Mouse (Mus musculus): Measurements from ENCODE around the gene Tmem230. TPM values are rescaled to one million over a fixed set of nuclear protein-coding genes. Genes with fewer than 3 reads are reported as not detected.

Tmem230 gene
- total RNA-seq, 2 experiments from 2014 or later = 20.4 to 22.1 TPM

DNA sequence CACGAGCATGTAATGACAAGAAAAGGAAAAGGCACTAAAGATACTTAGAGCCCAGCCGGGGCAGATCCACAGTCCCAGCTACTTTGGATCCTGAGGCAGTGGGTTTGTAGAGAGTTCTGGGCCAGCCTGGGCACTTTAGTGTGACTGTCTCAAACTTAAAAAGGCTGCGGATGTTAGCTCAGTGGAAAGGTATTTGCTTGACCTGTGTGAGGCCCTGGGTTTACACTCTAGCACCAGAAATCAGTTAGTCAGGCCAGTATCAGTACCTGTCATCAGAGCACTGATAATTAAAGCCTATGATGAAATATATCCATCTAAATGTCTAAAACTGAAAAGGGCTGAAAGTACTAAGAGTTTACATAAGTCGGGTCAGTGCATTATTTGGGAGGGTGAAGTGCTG lies 28.6 kb upstream of the Tmem230 start:
- DNase-seq = no peak
- intact Hi-C loops (cut with DNase I; ENCODE audit: low total_unique reads) = no loop called here

- intact Hi-C loops (cut with DNase I; ENCODE audit: low total_unique reads) = no loop called here
- DNase-seq = no peak
Measured at GRCm38 (mm10) chr2:132275527-132275926, 27.9 kb upstream of the Tmem230 start.

DNA sequence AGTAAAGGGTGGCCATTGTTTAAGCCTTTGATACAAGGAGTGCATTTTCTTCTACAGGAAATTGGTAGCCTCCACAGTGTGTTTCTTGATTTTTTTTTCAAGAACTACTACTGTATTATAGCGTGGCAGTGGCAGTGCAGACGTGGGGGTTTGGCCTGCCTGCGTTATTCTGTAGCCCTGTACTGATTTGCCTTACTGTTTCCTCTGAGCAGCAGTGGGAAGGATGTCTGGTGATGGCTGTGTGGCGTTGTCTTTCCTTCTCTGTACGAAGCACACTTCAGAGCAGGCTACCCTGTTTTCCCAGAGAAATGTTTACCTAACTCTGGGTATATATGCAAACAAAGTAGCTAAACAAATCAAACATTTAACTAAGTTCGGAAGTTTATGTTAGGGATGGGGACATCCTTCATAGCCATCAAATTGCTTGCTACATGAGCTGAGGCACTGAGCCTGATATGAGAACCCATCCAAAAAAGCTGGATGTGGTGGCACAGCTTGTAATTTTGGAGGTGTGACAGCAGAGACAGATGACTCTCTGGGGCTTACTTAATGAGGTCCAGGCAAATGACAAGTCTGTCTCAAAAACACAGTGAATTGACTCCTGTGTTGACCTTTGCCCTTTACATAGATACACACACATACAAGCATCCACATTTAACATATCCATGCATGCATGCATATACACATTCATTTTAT lies 25.2 kb upstream of the Tmem230 start:
- intact Hi-C loops (cut with DNase I; ENCODE audit: low total_unique reads) = no loop called here
- DNase-seq = no peak

- no peak for DNase-seq
Measured at GRCm38 (mm10) chr2:132270331-132270951, 22.8 kb upstream of the Tmem230 start.

GRCm38 (mm10) chr2:132269217-132269616 lies 21.6 kb upstream of the Tmem230 start:
- DNase-seq = no peak
- intact Hi-C loops (cut with DNase I; ENCODE audit: low total_unique reads) = no loop called here

More at GRCm38 (mm10) chr2:132270331-132270951, 22.8 kb upstream of the Tmem230 start:
- intact Hi-C loops (cut with DNase I; ENCODE audit: low total_unique reads) = no loop called here

DNA sequence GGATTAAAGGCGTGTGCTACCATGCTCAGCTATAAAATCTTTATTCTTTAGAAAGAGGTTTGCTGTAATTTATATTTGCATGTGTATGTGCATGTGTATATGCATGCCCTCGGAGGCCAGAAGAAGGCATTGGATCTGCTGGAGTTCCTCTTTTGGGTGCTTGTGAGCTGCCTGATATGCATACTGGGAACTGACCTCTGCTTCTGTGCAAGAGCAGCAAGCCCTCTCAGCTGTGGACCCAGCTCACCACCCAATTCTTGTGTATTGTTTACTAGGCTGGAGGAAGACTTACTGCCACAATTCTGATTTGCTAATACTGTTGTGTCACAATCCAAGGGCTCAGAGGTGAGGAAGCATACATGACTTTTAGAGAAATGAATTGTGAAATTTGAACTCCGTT lies 18.5 kb upstream of the Tmem230 start:
- intact Hi-C loops (cut with DNase I; ENCODE audit: low total_unique reads) = no loop called here

DNA sequence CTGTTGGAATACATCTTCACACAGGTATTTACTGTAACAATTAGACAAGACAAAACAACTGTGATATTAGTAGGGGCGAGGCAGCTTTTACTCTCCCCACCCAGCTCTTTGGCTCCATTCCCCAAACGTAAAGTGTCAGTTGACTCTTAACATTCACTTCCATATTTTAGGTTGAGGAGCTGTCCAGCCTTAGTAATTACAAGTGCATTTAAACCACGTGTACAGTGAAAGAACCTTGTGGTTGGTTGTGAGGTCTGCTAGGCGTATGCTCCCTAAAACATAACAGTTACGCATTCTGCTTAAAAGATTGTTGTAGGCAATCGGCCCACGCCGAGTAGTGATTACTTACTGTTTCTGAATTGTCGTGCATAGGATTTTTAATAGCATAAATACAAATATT lies 17.6 kb upstream of the Tmem230 start:
- intact Hi-C loops (cut with DNase I; ENCODE audit: low total_unique reads) = no loop called here

More for the DNA sequence above, 18.5 kb upstream of the Tmem230 start:
- DNase-seq = no peak

DNA sequence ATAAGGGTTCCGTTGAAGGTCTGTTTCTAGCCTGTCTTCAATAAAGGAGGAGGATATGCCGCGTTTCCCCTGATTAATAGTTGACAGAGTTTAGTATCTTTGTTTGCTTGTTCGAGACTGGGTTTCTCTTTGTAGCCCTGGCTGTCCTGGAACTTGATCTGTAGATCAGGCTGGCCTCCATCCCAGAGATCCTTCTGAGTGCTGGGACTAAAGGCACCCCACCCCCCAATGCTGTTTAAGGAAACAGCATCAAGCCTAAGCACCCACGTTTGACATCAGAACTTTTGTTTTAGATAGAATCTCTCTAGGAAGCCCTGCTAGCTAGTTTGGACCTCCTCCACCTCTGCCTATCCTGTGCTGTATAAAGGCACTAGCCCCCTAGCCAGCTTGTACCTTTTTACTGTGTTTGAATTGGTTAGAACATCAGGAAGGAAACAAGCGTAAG lies 16.7 kb upstream of the Tmem230 start:
- intact Hi-C loops (cut with DNase I; ENCODE audit: low total_unique reads) = loop anchor here (5.0 kb wide), 1 partner anchor 223 kb away; no protein-coding TSS in a partner anchor
- no peak for DNase-seq

More for the DNA sequence above, 17.6 kb upstream of the Tmem230 start:
- no peak for DNase-seq

DNA sequence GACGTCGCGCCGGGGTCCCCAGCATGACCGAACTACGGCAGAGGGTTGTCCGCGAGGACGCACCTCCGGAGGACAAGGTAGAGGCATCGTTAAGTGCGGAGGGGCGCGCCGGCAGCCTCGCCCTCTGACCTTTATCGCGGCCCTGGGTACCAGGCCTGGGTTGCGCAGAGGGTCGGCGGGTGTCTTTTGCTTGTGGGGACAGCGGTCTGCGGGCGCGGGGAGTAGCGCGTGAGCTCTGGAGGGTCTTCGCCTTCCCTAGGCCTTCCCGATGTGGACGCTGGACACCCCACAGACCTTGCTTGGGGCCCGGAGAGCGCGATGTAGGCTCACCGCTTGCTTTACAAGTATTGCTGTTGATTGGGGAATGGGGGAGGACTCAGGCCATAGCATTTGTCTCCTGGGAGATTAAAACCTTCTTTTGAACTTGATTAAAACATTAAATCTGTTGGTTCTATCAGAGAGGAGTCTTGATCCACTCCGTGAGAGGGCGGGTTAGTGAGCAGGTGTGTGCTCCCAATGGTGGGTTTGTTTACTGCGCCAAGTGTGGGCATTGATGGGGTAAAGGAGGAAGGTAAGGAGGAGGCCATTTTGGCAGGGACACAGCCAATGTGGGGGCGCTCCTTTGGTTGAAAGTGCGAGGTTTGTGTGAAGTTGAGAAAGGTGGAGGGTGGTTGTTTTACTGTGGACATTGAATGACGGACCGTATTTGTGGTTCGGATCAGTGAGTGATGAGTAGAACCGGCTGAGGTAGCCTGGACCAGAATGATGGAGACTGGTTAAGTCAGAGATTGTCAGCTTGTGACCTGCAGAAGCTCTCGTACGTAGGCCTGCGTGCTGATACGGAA lies 16.0 kb upstream of the Tmem230 start:
- DNase-seq = no peak
- intact Hi-C loops (cut with DNase I; ENCODE audit: low total_unique reads) = loop anchor here (5.0 kb wide), 1 partner anchor 224 kb away; no protein-coding TSS in a partner anchor

GRCm38 (mm10) chr2:132262879-132263398 lies 15.3 kb upstream of the Tmem230 start, which contains the start of gene Cds2:
Gene Cds2, plus strand, starts transcription at chr2:132263148.
- intact Hi-C loops (cut with DNase I; ENCODE audit: low total_unique reads) = loop anchor here (5.0 kb wide), 1 partner anchor 224 kb away; no protein-coding TSS in a partner anchor
- DNase-seq = peak; percentile 99

DNA sequence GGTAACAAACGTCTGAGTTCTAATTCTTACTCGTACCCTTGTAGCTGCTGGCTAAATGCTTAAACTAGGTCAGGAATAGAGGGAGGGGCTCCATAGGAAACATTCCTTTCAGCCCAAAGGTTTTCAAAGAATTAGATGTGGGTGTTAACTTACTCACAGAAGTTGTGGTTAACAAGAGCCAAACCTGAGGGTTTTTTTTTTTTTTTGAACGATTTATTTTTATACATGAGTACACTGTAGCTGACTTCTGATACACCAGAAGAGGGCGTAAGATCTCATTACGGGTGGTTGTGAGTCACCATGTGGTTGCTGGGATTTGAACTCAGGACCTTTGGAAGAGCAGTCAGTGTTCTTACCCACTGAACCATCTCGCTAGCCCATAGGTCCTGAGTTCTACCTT lies 14.6 kb upstream of the Tmem230 start:
- DNase-seq = no peak
- intact Hi-C loops (cut with DNase I; ENCODE audit: low total_unique reads) = loop anchor here (5.0 kb wide), 1 partner anchor 225 kb away; no protein-coding TSS in a partner anchor

GRCm38 (mm10) chr2:132260601-132261000 lies 13.0 kb upstream of the Tmem230 start:
- no peak for DNase-seq
- intact Hi-C loops (cut with DNase I; ENCODE audit: low total_unique reads) = loop anchor here (5.0 kb wide), 1 partner anchor 227 kb away; no protein-coding TSS in a partner anchor

DNA sequence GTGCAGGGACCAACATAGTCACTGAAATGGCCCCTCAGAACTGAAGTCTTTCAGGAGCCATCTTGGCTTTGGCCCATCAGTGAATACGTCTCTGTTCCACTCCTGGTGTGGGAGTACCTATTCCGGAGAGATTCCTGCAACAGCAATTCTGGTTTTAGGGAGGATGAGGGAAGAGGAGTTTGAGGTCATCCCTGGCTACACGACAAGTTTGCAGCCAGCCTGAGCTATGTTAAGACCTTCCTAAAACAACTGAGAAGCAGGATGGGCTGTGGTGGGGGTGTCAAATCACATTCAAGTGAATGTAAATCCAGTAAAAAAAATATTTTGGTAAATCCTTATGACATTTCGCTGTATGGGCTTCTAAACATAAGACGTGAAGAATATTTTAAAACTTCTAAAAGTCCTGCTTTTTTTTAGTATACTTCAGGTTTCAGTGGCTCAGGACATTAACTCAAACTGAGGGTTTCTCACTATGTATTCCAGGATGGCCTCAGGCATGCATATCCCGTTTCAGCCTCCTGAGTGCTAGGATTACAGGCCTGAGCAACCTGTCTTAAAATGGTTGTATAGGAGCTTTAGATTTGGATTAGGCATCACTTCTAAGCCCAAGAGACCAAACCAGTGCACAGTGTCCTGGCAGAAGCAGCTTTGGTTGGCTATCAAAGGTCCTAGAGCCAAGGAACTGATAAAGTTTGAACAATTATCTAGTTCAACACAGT lies 9.9 kb upstream of the Tmem230 start:
- DNase-seq = no peak
- intact Hi-C loops (cut with DNase I; ENCODE audit: low total_unique reads) = loop anchor here (5.0 kb wide), 1 partner anchor 50 kb away; no protein-coding TSS in a partner anchor

DNA sequence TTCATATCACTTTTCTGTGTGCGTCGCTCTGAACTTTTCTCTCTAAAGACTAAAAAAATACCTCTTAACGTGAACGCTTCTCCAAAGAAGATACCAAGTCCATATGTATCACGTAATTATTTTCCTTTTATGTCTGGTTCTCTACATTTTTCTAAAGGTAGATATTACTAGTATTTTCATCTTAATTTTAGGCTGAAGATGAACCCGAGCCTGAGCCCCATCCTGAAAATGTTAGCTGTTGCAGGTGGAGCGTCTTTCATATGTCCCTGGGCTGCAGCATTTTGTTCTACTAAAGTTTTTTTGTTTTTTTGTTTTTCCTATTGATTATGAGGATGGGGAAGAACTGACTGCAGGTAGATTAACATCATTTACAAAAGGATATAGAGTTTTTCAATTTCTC lies 6.0 kb upstream of the Tmem230 start:
- intact Hi-C loops (cut with DNase I; ENCODE audit: low total_unique reads) = no loop called here
- no peak for DNase-seq

- intact Hi-C loops (cut with DNase I; ENCODE audit: low total_unique reads) = no loop called here
- DNase-seq = peak; percentile 96
Measured at GRCm38 (mm10) chr2:132252542-132253528, 5.2 kb upstream of the Tmem230 start, which contains the start of gene Pcna. Gene Pcna, minus strand, starts transcription at chr2:132253314.

- no peak for DNase-seq
- intact Hi-C loops (cut with DNase I; ENCODE audit: low total_unique reads) = no loop called here
Measured at GRCm38 (mm10) chr2:132251911-132252310, 4.3 kb upstream of the Tmem230 start.

- intact Hi-C loops (cut with DNase I; ENCODE audit: low total_unique reads) = loop anchor here (5.0 kb wide), 1 partner anchor 421 kb away; no protein-coding TSS in a partner anchor
- no peak for DNase-seq
Measured at GRCm38 (mm10) chr2:132243370-132243769, 4.2 kb downstream of the Tmem230 start.
